24 mouse cellular contexts compared by ENCODE assay signal in the genomic region with DNA sequence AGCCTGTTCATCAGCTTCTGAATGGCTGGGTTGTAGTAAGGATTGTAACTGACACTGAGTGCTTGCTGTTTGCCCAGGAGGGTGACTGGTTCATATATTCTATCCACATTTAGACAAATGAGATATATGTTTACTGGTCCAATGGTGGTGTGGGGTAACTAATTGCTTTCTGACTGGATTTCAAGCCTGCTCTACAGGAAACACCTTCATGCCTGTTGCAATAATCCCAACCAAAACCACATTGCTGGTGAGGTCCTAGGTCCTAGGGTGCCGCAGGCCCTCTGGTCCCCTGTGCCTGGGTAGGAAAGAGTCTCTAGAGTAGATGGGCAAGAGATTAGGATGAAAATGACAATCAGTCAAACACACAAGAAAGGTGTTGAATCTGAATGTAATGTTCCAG.
DNase-seq lines count a peak whose midpoint lies in the region; ATAC-seq and TF ChIP-seq lines count a peak whose summit lies in the region.
"Had no signal": no experiment of that assay in that cellular context is flagged by ENCODE, and none has a peak within 500 bp of the region (broad histone marks: within the 10 kb centered on the region; RNA-seq: fewer than 3 reads in every experiment).

No protein-coding gene starts in this region.

- H3K27me3 ChIP-seq in liver, postnatal 0 days (ENCODE audit: insufficient read depth, low read length): no peaks in the 10 kb centered on the region
- H3K27me3 ChIP-seq in hindbrain, postnatal 0 days (ENCODE audit: insufficient read depth, low read length): no peaks in the 10 kb centered on the region
- H3K27me3 ChIP-seq: forebrain, embryonic 15.5 days; heart, embryonic 13.5 days; hindbrain, embryonic 12.5 days; hindbrain, embryonic 15.5 days; intestine, embryonic 15.5 days had no signal

- no peak for TF ChIP-seq EP300 in liver, postnatal 0 days (IDR thresholded peaks at IDR 0.05; ENCODE audit: low read depth)

- no peak overlapping the region for H3K4me2 ChIP-seq in liver, postnatal 0 days (ENCODE audit: low read depth, low read length)
- H3K4me2 ChIP-seq in hindbrain, postnatal 0 days (ENCODE audit: low read depth, low read length): no peak overlapping the region
- H3K4me2 ChIP-seq: forebrain, embryonic 15.5 days; heart, embryonic 13.5 days; hindbrain, embryonic 12.5 days; hindbrain, embryonic 15.5 days; intestine, embryonic 15.5 days had no signal

- peak; percentile 3 for DNase-seq in liver
- DNase-seq in liver, postnatal 0 days: no peak
- DNase-seq in urinary bladder, postnatal 4 days (ENCODE audit: low spot score in 2 of 2): no peak
- DNase-seq in hindbrain, postnatal 0 days (ENCODE audit: low spot score): no peak
- DNase-seq: adrenal gland, adult 2 months; adrenal gland, postnatal 14 days; cerebellum, adult 11-12 months; cerebellum, adult 8-10 months; cerebellum, postnatal 10 days; cerebellum, postnatal 36 days; gastrocnemius, postnatal 25 days; heart, adult 2 months; heart, postnatal 14 days; heart, postnatal 4 days had no signal

- no peak overlapping the region for H3K27ac ChIP-seq in liver, postnatal 0 days (ENCODE audit: low read depth)
- no peak overlapping the region for H3K27ac ChIP-seq in hindbrain, postnatal 0 days
- H3K27ac ChIP-seq: forebrain, embryonic 10.5 days; forebrain, embryonic 15.5 days; heart, adult 2 months; heart, embryonic 10.5 days; heart, embryonic 13.5 days; hindbrain, embryonic 12.5 days; hindbrain, embryonic 15.5 days; intestine, embryonic 15.5 days had no signal

- no peak for ATAC-seq in liver, postnatal 0 days
- peak; percentile 91 for ATAC-seq in granulocyte monocyte progenitor cell, adult 5-6 weeks (replicated peaks; ENCODE audit: poor library complexity, severe bottlenecking)
- peak; percentile 91 for ATAC-seq in megakaryocyte progenitor cell, adult 5-6 weeks (replicated peaks; ENCODE audit: poor library complexity)
- no peak for ATAC-seq in hindbrain, postnatal 0 days
- ATAC-seq: CD4-positive, CD25-positive, alpha-beta regulatory T cell, adult 4 months; forebrain, embryonic 15.5 days; intestine, embryonic 15.5 days had no signal

- no peak overlapping the region for H3K9ac ChIP-seq in liver, postnatal 0 days (replicated peaks)
- H3K9ac ChIP-seq in hindbrain, postnatal 0 days (replicated peaks; ENCODE audit: low read length): no peak overlapping the region
- H3K9ac ChIP-seq: forebrain, embryonic 15.5 days; heart, embryonic 13.5 days; hindbrain, embryonic 12.5 days; hindbrain, embryonic 15.5 days; intestine, embryonic 15.5 days had no signal

- 56% methylated on average over 1 of the region's 1 CpGs for WGBS in liver, postnatal 0 days (ENCODE audit: insufficient replicate concordance)
- 95% methylated on average over 1 of the region's 1 CpGs for WGBS in hindbrain, postnatal 0 days

- no peak for TF ChIP-seq CTCF in liver, postnatal 0 days (IDR thresholded peaks at IDR 0.05; ENCODE audit: low read depth)
- no peak for TF ChIP-seq CTCF in hindbrain, postnatal 0 days (IDR thresholded peaks at IDR 0.05; ENCODE audit: low read depth)

- no peaks in the 10 kb centered on the region; the same call in 1 of the 2 replicates for H3K9me3 ChIP-seq in liver, postnatal 0 days (ENCODE audit: low read length)
- H3K9me3 ChIP-seq in hindbrain, postnatal 0 days (ENCODE audit: low read length): no peaks in the 10 kb centered on the region
- H3K9me3 ChIP-seq: forebrain, embryonic 10.5 days; forebrain, embryonic 15.5 days; heart, embryonic 10.5 days; heart, embryonic 13.5 days; hindbrain, embryonic 12.5 days; hindbrain, embryonic 15.5 days; intestine, embryonic 15.5 days had no signal

- no peak overlapping the region for H3K4me3 ChIP-seq in liver, postnatal 0 days (ENCODE audit: low read depth, low read length)
- H3K4me3 ChIP-seq in hindbrain, postnatal 0 days (ENCODE audit: low read length): no peak overlapping the region
- H3K4me3 ChIP-seq: forebrain, embryonic 10.5 days; forebrain, embryonic 15.5 days; heart, adult 2 months; heart, embryonic 10.5 days; heart, embryonic 13.5 days; hindbrain, embryonic 12.5 days; hindbrain, embryonic 15.5 days; intestine, embryonic 15.5 days had no signal

- no peaks in the 10 kb centered on the region for H3K36me3 ChIP-seq in liver, postnatal 0 days (replicated peaks; ENCODE audit: insufficient read depth, low read length)
- no peaks in the 10 kb centered on the region for H3K36me3 ChIP-seq in hindbrain, postnatal 0 days (ENCODE audit: insufficient read depth, low read length)
- H3K36me3 ChIP-seq: forebrain, embryonic 10.5 days; forebrain, embryonic 15.5 days; heart, embryonic 10.5 days; heart, embryonic 13.5 days; hindbrain, embryonic 12.5 days; hindbrain, embryonic 15.5 days; intestine, embryonic 15.5 days had no signal

- peaks cover 14% of the 10 kb centered on the region for H3K4me1 ChIP-seq in liver, postnatal 0 days (ENCODE audit: insufficient read depth)
- H3K4me1 ChIP-seq in hindbrain, postnatal 0 days (ENCODE audit: insufficient read depth, low read length): peaks cover 8% of the 10 kb centered on the region; the same call in 1 of the 2 replicates
- H3K4me1 ChIP-seq: intestine, embryonic 15.5 days had no signal

Comparison
In these comparisons a context has a peak if more than half of its experiments do, and no peak if none do; other contexts are left out.
1. ATAC-seq: peak in granulocyte monocyte progenitor cell, adult 5-6 weeks (single experiment) and megakaryocyte progenitor cell, adult 5-6 weeks (single experiment); none in liver, postnatal 0 days (single experiment) and hindbrain, postnatal 0 days (single experiment).